Mouse (Mus musculus): Measurements from ENCODE around the gene Cmtm7.
"Not testable (repeated sequence)": the region's sequence is repeated elsewhere in the genome, so short reads cannot be mapped to it uniquely, and the experiment has no call there.

Gene Cmtm7

GRCm38 (mm10) chr9:114761848-114762247 lies 19.8 kb downstream of the Cmtm7 start:
- no peak for DNase-seq (ENCODE audit: low spot score)

GRCm38 (mm10) chr9:114760353-114760752 lies 21.3 kb downstream of the Cmtm7 start:
- DNase-seq (ENCODE audit: low spot score): no peak

GRCm38 (mm10) chr9:114759886-114760285 lies 21.8 kb downstream of the Cmtm7 start:
- DNase-seq (ENCODE audit: low spot score): no peak

- no peak for DNase-seq (ENCODE audit: low spot score)
These were observed 22.9 kb downstream of the Cmtm7 start for GRCm38 (mm10) chr9:114758801-114759200.

GRCm38 (mm10) chr9:114758272-114758671 lies 23.4 kb downstream of the Cmtm7 start:
- DNase-seq (ENCODE audit: low spot score): no peak

- DNase-seq (ENCODE audit: low spot score): peak; percentile 94
These were observed 28.7 kb downstream of the Cmtm7 start for GRCm38 (mm10) chr9:114752863-114753484.

GRCm38 (mm10) chr9:114752311-114752710 lies 29.3 kb downstream of the Cmtm7 start:
- no peak for DNase-seq (ENCODE audit: low spot score)

- DNase-seq (ENCODE audit: low spot score): no peak
These were observed 30.1 kb downstream of the Cmtm7 start for GRCm38 (mm10) chr9:114751582-114751981.

GRCm38 (mm10) chr9:114747466-114747865 lies 34.2 kb downstream of the Cmtm7 start:
- DNase-seq (ENCODE audit: low spot score): no peak

- DNase-seq (ENCODE audit: low spot score): no peak
These were observed 34.6 kb downstream of the Cmtm7 start for GRCm38 (mm10) chr9:114747012-114747411.

GRCm38 (mm10) chr9:114745654-114746053 lies 36.0 kb downstream of the Cmtm7 start:
- no peak for DNase-seq (ENCODE audit: low spot score)

- DNase-seq (ENCODE audit: low spot score): no peak
These were observed 36.5 kb downstream of the Cmtm7 start for GRCm38 (mm10) chr9:114745163-114745562.

GRCm38 (mm10) chr9:114742731-114743130 lies 38.9 kb downstream of the Cmtm7 start:
- no peak for DNase-seq (ENCODE audit: low spot score)

- DNase-seq (ENCODE audit: low spot score): no peak
These were observed 41.3 kb downstream of the Cmtm7 start for GRCm38 (mm10) chr9:114740336-114740735.

GRCm38 (mm10) chr9:114736442-114736841 lies 45.2 kb downstream of the Cmtm7 start:
- DNase-seq (ENCODE audit: low spot score): no peak

- no peak for DNase-seq (ENCODE audit: low spot score)
These were observed 48.4 kb downstream of the Cmtm7 start for GRCm38 (mm10) chr9:114733238-114733637.

GRCm38 (mm10) chr9:114731871-114732682 lies 49.6 kb downstream of the Cmtm7 start:
- no peak for DNase-seq (ENCODE audit: low spot score)

GRCm38 (mm10) chr9:114731011-114731755 lies 50.5 kb downstream of the Cmtm7 start, which contains the start of gene Cmtm6:
Gene Cmtm6, plus strand, starts transcription at chr9:114731116.
- DNase-seq (ENCODE audit: low spot score): peak; percentile 100

GRCm38 (mm10) chr9:114729911-114730805 lies 51.5 kb downstream of the Cmtm7 start:
- no peak for DNase-seq (ENCODE audit: low spot score)

- not testable (repeated sequence) for DNase-seq (ENCODE audit: low spot score)
These were observed 53.2 kb downstream of the Cmtm7 start for GRCm38 (mm10) chr9:114728432-114728831.

- DNase-seq (ENCODE audit: low spot score): no peak
These were observed 54.3 kb downstream of the Cmtm7 start for GRCm38 (mm10) chr9:114727315-114727714.
